Mouse (Mus musculus) liver, embryonic 13.5 days (tissue): ENCODE data around the gene Mcm9. TPM values are rescaled to one million over a fixed set of nuclear protein-coding genes. Genes with fewer than 3 reads are reported as not detected.
"Not testable (repeated sequence)": the region's sequence is repeated elsewhere in the genome, so short reads cannot be mapped to it uniquely, and the experiment has no call there.

ENCODE experiments used
- ATAC-seq: fragments of 200-750 bp; cut with Nextera tagmentation; 2 replicates; pipeline ENCODE4 v1.8.0; 2017; ENCODE audit warnings: low read depth, mild to moderate bottlenecking, moderate number of reproducible peaks, moderate library complexity
- DNase-seq: peaks from one replicate; pipeline ENCODE4 v3.0.0; 2022
- H3K27ac ChIP-seq: fragments of 300-500 bp; sonication (generic); 2 replicates; pipeline ENCODE4 v1.5.1; 2015; ENCODE audit warnings: moderate library complexity, mild to moderate bottlenecking, inconsistent platforms
- H3K27me3 ChIP-seq: fragments of 300-500 bp; sonication (generic); 2 replicates; pipeline ENCODE4 v1.6.1; 2015; ENCODE audit warnings: mild to moderate bottlenecking, inconsistent platforms
- H3K36me3 ChIP-seq: fragments of 300-500 bp; sonication (generic); 2 replicates; pipeline ENCODE4 v1.6.1; 2015; ENCODE audit warnings: mild to moderate bottlenecking, inconsistent platforms
- H3K4me1 ChIP-seq: fragments of 300-500 bp; sonication (generic); replicated peaks from 2 replicates; pipeline ENCODE4 v1.6.1; 2015; ENCODE audit warnings: inconsistent platforms
- H3K4me2 ChIP-seq: fragments of 300-500 bp; sonication (generic); 2 replicates; pipeline ENCODE4 v1.6.1; 2015; ENCODE audit warnings: inconsistent platforms, mild to moderate bottlenecking, moderate library complexity
- H3K4me3 ChIP-seq: fragments of 300-500 bp; sonication (generic); replicated peaks from 2 replicates; pipeline ENCODE4 v1.5.1; 2015; ENCODE audit warnings: mild to moderate bottlenecking, inconsistent platforms
- H3K9ac ChIP-seq: fragments of 300-500 bp; sonication (generic); 2 replicates; pipeline ENCODE4 v1.6.1; 2015; ENCODE audit warnings: mild to moderate bottlenecking, inconsistent platforms
- H3K9me3 ChIP-seq: fragments of 300-500 bp; sonication (generic); replicated peaks from 2 replicates; pipeline ENCODE4 v1.6.1; 2016; ENCODE audit warnings: inconsistent platforms
- WGBS: fragments of 180-500 bp; shearing (Covaris S2); methylation state at CpG from one replicate; pipeline ENCODE4 v1.1.7; 2015; ENCODE audit not compliant: insufficient replicate concordance; 5-methylcytosine and 5-hydroxymethylcytosine counted together
- polyA plus RNA-seq: library from polyadenylated mRNA; unstranded; fragments of >200 nt; fragmentation: Nextera tagmentation; extraction: Ambion mirVana; gene quantifications from 2 replicates; pipeline ENCODE4 v1.2.1, GENCODE M21; 2015

Gene Mcm9
- 6.4 and 6.6 TPM in 2 replicates for polyA plus RNA-seq

DNA sequence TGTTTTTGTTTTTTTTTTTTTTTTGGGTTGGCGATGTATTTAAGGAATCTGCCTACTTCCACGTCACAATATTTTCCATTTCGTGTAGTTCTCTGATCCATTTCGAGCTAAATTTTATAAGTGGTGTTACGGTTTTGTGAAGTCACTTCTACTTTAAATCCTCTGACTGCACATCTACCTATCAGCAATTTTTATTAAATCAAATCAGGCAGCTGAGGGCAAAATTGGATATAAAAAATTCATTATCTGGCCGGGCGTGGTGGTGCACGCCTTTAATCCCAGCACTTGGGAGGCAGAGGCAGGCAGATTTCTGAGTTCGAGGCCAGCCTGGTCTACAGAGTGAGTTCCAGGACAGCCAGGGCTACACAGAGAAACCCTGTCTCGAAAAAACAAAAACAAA, at the start of gene Mcm9:
Gene Mcm9 (minus strand): TSS at position 101 of the 400 bp plus-strand sequence.
- WGBS: 49% methylated on average over 10 of the region's 10 CpGs
- not testable (repeated sequence) for ATAC-seq, H3K27me3 ChIP-seq, H3K36me3 ChIP-seq, DNase-seq, H3K9me3 ChIP-seq
- Histone ChIP-seq H3K4me2 (peak within 1 kb of the TSS; percentile 74), H3K4me3 (peak within 1 kb of the TSS; percentile 92), H3K9ac (peak within 1 kb of the TSS; percentile 84), H3K27ac (peak within 1 kb of the TSS; percentile 91), H3K4me1 (peaks cover 20% of the 10 kb centered on the region)

- ATAC-seq: no peak
- H3K36me3 ChIP-seq: no peaks in the 10 kb centered on the region
- no peak overlapping the region for H3K4me3 ChIP-seq
Observed at GRCm38 (mm10) chr10:53661788-53662187, 31.5 kb upstream of the Mcm9 start.

DNA sequence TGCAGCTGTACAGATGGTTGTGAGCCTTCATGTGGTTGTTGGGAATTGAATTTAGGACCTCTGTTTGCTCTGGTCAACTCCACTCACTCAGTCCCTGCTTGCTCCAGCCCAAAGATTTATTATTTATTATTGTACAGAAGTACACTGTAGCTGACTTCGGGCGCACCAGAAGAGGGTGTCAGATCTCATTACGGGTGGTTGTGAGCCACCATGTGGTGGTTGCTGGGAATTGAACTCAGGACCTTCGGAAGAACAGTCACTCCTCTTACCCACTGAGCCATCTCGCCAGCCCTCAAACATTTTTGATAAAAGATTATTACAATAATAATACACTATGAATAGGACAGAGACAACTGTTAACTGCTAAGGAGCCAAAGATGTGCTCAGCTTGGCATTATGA, 24.0 kb upstream of the Mcm9 start:
- H3K9ac ChIP-seq, H3K27ac ChIP-seq, ATAC-seq, H3K4me2 ChIP-seq, H3K27me3 ChIP-seq, DNase-seq, H3K4me1 ChIP-seq, H3K9me3 ChIP-seq, H3K36me3 ChIP-seq, H3K4me3 ChIP-seq: not testable (repeated sequence)
- 53% methylated on average over 5 of the region's 5 CpGs for WGBS

More at GRCm38 (mm10) chr10:53661788-53662187, 31.5 kb upstream of the Mcm9 start:
- H3K9ac ChIP-seq: no peak overlapping the region
- H3K27me3 ChIP-seq: no peaks in the 10 kb centered on the region
- H3K9me3 ChIP-seq: no peaks in the 10 kb centered on the region
- no peak for DNase-seq
- 68% methylated on average over 4 of the region's 4 CpGs for WGBS
- H3K4me1 ChIP-seq: no peaks in the 10 kb centered on the region
- H3K27ac ChIP-seq: no peak overlapping the region
- no peak overlapping the region for H3K4me2 ChIP-seq

DNA sequence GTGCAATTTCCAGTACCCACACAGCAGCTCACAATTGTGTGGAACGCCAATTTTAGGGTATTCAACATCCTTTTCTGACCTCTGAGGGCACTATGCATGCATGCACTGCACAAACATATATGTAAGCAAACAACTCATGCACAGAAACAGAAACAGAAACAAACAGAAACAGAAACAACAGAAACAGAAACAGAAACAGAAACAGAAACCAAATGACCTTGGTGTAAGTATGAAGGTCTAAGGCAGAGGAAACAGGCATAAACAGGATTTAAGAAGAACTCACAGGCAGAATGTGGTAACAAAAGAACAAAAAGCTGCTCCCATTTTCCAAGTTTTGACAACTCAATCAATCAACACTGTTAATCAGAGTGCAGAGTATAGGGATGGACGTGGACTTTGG, 20.4 kb upstream of the Mcm9 start:
- H3K27ac ChIP-seq: no peak overlapping the region
- H3K36me3 ChIP-seq: no peaks in the 10 kb centered on the region
- no peak overlapping the region for H3K4me3 ChIP-seq
- no peak overlapping the region for H3K4me2 ChIP-seq
- DNase-seq (no peak), ATAC-seq (no peak)
- H3K9me3 ChIP-seq: no peaks in the 10 kb centered on the region
- WGBS: 54% methylated on average over 2 of the region's 2 CpGs
- H3K4me1 ChIP-seq: no peaks in the 10 kb centered on the region
- no peak overlapping the region for H3K9ac ChIP-seq
- H3K27me3 ChIP-seq: no peaks in the 10 kb centered on the region

DNA sequence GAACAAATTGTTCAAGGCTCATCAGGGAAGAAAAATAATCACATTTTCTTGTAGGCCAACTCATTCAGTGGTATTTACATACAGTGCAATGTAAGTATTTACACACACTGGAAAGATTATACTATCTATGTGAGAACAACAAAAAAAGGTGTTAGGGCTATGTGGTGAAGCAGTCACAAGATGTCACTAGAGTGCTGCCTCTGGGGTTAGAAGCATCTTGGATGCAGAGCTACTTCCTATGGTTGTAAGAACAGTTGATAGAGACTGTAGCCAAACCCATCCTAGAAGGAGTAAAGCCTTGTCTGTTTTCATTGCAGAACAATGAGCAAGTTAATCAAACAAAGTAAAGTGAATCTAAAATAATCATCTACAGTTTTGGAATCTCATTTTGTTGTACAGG, 11.3 kb upstream of the Mcm9 start:
- ATAC-seq (no peak), DNase-seq (no peak)
- no peak overlapping the region for H3K4me3 ChIP-seq
- H3K36me3 ChIP-seq: no peaks in the 10 kb centered on the region
- no peak overlapping the region for H3K27ac ChIP-seq
- no peak overlapping the region for H3K4me2 ChIP-seq
- H3K4me1 ChIP-seq: no peaks in the 10 kb centered on the region
- H3K9ac ChIP-seq: no peak overlapping the region
- no peaks in the 10 kb centered on the region for H3K9me3 ChIP-seq
- no peaks in the 10 kb centered on the region for H3K27me3 ChIP-seq

GRCm38 (mm10) chr10:53635246-53635971, 5.2 kb upstream of the Mcm9 start:
- ATAC-seq: no peak
- 28% methylated on average over 13 of the region's 13 CpGs for WGBS

DNA sequence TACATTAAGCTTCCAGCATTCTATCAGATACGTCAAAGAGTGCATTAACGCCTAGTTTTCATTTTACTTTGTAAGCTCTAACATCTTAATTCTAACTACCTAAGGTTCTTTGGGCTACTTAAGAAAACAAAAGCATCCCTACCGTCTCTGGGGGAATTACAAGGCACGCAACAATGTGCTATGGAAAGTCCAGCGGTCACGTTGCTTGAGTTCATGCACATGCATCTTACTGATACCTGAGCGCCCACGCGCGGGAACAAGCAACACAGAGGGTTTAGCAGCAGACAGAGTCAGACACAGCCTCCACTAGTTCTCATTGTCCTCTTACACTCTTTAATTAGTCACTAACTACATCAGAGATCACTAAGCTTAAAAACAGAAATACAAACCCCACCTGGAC, 3.9 kb upstream of the Mcm9 start:
- no peak for ATAC-seq
- H3K9me3 ChIP-seq: no peaks in the 10 kb centered on the region
- 78% methylated on average over 10 of the region's 10 CpGs for WGBS

More at GRCm38 (mm10) chr10:53635246-53635971, 5.2 kb upstream of the Mcm9 start:
- Histone ChIP-seq H3K27me3 (no peaks in the 10 kb centered on the region), H3K27ac (no peak overlapping the region), H3K9me3 (no peaks in the 10 kb centered on the region), H3K36me3 (no peaks in the 10 kb centered on the region), H3K9ac (no peak overlapping the region), H3K4me2 (no peak overlapping the region), H3K4me1 (peaks cover 4% of the 10 kb centered on the region; the same call in 1 of the 2 replicates), H3K4me3 (no peak overlapping the region)
- DNase-seq: no peak

GRCm38 (mm10) chr10:53629918-53630250, 355 bp downstream of the Mcm9 start:
- H3K4me2 ChIP-seq: peak overlapping the region; percentile 74
- H3K27ac ChIP-seq: peak overlapping the region; percentile 91
- no peaks in the 10 kb centered on the region for H3K9me3 ChIP-seq
- H3K36me3 ChIP-seq: peaks cover 10% of the 10 kb centered on the region
- H3K4me3 ChIP-seq: peak overlapping the region; percentile 92
- no peaks in the 10 kb centered on the region for H3K27me3 ChIP-seq
- H3K4me1 ChIP-seq: peaks cover 20% of the 10 kb centered on the region
- under 1% methylated on average over 35 of the region's 35 CpGs for WGBS
- ATAC-seq (peak; percentile 95), DNase-seq (peak; percentile 96)
- H3K9ac ChIP-seq: peak overlapping the region; percentile 84

More for the DNA sequence above, 3.9 kb upstream of the Mcm9 start:
- no peaks in the 10 kb centered on the region for H3K36me3 ChIP-seq
- no peaks in the 10 kb centered on the region for H3K27me3 ChIP-seq
- H3K4me1 ChIP-seq: peaks cover 6% of the 10 kb centered on the region
- H3K4me2 ChIP-seq: no peak overlapping the region
- no peak overlapping the region for H3K27ac ChIP-seq
- H3K4me3 ChIP-seq: no peak overlapping the region
- no peak for DNase-seq
- H3K9ac ChIP-seq: no peak overlapping the region

DNA sequence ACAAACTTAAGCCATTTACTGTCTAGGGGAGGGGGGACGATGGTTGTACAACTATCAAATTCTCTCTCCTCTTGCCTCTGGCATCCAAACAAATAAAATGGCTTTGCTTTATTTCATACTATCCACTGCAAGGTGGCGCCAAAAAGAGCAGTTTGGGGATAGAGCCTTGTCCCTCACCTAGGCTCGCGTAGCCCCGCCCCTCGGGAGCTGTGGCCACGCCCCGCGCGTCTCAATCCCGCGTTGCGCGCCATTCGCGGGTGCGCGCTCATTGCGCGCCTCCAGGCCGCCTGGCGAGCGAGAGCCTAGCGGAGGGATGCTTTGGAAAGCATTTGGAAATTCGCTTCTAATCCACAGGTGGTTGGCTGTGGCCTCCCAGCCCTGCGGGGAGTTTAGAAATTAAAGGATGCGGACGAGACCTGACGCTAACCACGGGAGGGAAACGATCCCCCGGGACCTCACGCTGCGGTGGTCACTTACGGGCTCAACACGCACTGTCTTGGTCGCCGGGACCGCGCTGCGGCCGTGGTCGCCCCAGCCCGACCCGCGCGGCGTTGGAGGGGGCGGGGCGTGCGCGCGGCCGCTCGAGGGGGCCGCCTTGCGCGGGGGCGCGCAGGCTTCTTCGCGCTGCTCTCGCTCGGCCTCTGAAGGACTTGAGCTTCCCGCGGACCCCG, 857 bp downstream of the Mcm9 start:
- peak overlapping the region; percentile 84 for H3K9ac ChIP-seq
- ATAC-seq (peak; percentile 72), DNase-seq (peak; percentile 88)
- under 1% methylated on average over 67 of the region's 67 CpGs for WGBS
- H3K27me3 ChIP-seq: no peaks in the 10 kb centered on the region
- H3K4me2 ChIP-seq: peak overlapping the region; percentile 74
- peaks cover 15% of the 10 kb centered on the region for H3K36me3 ChIP-seq
- H3K4me3 ChIP-seq: peak overlapping the region; percentile 92
- H3K9me3 ChIP-seq: no peaks in the 10 kb centered on the region
- peak overlapping the region; percentile 91 for H3K27ac ChIP-seq
- peaks cover 20% of the 10 kb centered on the region for H3K4me1 ChIP-seq

DNA sequence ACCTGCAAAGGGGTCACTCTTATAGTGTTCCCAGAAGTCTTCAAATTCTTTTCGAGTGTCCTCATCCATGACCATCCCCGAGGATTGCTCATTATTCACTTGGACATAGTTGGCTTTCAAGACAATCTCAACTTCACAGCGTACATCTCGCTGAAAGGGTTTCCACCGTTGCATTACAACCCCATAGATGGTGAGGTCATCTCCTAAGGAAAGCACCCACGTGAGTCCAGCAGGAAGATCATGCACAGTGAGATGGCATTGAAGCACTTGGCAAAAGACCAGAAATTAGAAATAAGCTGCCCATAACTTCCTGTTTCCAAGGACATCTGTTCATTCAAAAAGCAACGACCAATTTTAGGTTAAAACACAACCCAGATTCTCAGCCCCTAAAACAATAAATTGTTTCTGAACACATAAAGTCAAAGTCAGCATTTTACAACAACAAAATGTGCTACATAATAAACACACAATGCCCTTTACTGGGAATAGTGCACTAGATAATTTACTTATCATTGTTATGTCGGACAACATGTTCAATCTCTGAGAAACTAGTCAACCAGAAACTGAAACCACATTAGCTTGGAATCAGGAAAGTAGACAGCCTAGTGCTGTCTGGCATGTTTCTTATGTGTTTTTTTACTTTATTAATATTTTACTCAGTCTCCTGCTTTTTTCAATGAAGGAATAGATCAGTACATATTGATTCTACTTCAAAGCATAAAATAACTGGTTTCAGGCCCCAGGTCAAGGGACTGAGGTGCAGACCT, 14.2 kb downstream of the Mcm9 start:
- H3K4me1 ChIP-seq: no peaks in the 10 kb centered on the region
- no peak for ATAC-seq
- WGBS: 71% methylated on average over 8 of the region's 8 CpGs

GRCm38 (mm10) chr10:53613955-53614354, 16.3 kb downstream of the Mcm9 start:
- 47% methylated on average over 1 of the region's 1 CpGs for WGBS
- no peak overlapping the region for H3K9ac ChIP-seq
- DNase-seq (no peak), ATAC-seq (no peak)
- H3K27me3 ChIP-seq: no peaks in the 10 kb centered on the region
- peaks cover 57% of the 10 kb centered on the region for H3K36me3 ChIP-seq
- no peak overlapping the region for H3K4me2 ChIP-seq
- no peaks in the 10 kb centered on the region for H3K9me3 ChIP-seq
- no peak overlapping the region for H3K4me3 ChIP-seq
- H3K27ac ChIP-seq: no peak overlapping the region
- no peaks in the 10 kb centered on the region for H3K4me1 ChIP-seq

More for the DNA sequence above, 14.2 kb downstream of the Mcm9 start:
- H3K9ac ChIP-seq: no peak overlapping the region
- no peak overlapping the region for H3K4me2 ChIP-seq
- peaks cover 58% of the 10 kb centered on the region for H3K36me3 ChIP-seq
- no peaks in the 10 kb centered on the region for H3K27me3 ChIP-seq
- no peak overlapping the region for H3K4me3 ChIP-seq
- no peaks in the 10 kb centered on the region for H3K9me3 ChIP-seq
- H3K27ac ChIP-seq: no peak overlapping the region
- DNase-seq: no peak
